Mouse (Mus musculus): Measurements from ENCODE around the gene Zfp109.
"Not testable (repeated sequence)": the region's sequence is repeated elsewhere in the genome, so short reads cannot be mapped to it uniquely, and the experiment has no call there.

The Zfp109 gene

GRCm38 (mm10) chr7:24237040-24237791, at the start of gene Zfp109:
Zfp109 (minus strand) TSS chr7:24237560.
- DNase-seq (ENCODE audit: low spot score), result peak; percentile 50

- no peak for DNase-seq (ENCODE audit: low spot score)
Measured at GRCm38 (mm10) chr7:24286916-24287315, 49.6 kb upstream of the Zfp109 start.

GRCm38 (mm10) chr7:24286090-24286489, 48.7 kb upstream of the Zfp109 start:
- no peak for DNase-seq (ENCODE audit: low spot score)

DNA sequence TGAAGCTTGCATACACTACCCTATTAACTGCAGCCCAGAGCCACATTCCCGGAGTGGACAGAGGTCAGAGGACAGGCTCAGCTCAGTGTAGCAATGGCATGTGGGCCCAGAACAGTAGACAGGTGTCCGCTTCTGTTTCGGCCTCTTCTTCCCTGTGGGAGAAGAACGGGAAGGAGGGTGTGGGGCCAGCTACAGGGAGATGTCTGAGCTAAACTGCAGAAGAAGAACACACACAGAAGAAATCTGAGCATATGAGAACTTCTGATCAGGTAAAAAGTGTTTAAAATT, 43.4 kb upstream of the Zfp109 start:
- no peak for DNase-seq (ENCODE audit: low spot score)

GRCm38 (mm10) chr7:24280031-24280857, 42.9 kb upstream of the Zfp109 start:
- no peak for DNase-seq (ENCODE audit: low spot score)

GRCm38 (mm10) chr7:24278771-24279170, 41.4 kb upstream of the Zfp109 start:
- not testable (repeated sequence) for DNase-seq (ENCODE audit: low spot score)

- no peak for DNase-seq (ENCODE audit: low spot score)
Measured at GRCm38 (mm10) chr7:24274456-24274855, 37.1 kb upstream of the Zfp109 start.

- DNase-seq (ENCODE audit: low spot score), result no peak
Measured at GRCm38 (mm10) chr7:24271191-24271590, 33.8 kb upstream of the Zfp109 start.

DNA sequence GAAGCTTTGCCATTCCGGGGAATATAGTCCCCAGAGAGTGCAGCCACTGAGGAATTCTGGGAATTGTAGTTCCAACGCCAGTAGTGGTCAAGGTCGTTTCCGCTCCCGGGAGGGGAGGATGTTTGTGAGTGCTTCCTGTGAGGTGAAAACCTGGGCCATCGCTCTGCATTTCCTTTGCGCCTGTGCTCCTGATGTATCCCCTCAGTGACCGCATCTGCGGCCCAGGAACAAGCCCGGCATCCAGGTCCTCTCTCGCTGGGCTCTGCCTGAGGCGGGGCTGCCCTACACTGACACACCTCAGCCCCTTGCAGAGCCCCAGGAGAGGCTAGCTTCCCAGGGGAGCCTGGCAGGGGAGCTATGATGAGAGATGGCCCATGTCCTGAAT, 32.9 kb upstream of the Zfp109 start, which contains the start of gene Zfp93:
TSS of gene Zfp93 (plus strand) at position 133 of the 385 bp plus-strand sequence.
- peak; percentile 69 for DNase-seq (ENCODE audit: low spot score)

GRCm38 (mm10) chr7:24269667-24270287, 32.4 kb upstream of the Zfp109 start:
- no peak for DNase-seq (ENCODE audit: low spot score)

DNA sequence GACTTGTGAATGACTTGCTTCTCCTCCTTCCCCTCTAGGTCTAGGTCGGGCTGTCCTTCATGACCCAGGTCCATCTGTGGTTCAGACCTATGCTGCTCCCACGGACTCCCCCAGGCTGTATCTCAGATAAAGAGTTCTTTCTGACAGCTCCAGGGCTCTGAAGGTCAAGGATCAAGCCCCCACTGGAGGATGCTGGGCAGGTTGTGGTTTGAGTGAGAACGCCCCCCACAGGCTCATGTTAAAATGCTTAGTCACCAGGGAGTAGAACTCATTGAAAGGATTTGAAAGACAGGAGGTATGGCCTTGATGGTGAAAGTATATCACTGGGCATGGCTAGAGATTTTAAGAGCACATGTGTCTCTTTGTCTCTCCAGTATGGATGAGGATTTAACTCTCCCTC, 31.9 kb upstream of the Zfp109 start:
- DNase-seq (ENCODE audit: low spot score), result no peak

DNA sequence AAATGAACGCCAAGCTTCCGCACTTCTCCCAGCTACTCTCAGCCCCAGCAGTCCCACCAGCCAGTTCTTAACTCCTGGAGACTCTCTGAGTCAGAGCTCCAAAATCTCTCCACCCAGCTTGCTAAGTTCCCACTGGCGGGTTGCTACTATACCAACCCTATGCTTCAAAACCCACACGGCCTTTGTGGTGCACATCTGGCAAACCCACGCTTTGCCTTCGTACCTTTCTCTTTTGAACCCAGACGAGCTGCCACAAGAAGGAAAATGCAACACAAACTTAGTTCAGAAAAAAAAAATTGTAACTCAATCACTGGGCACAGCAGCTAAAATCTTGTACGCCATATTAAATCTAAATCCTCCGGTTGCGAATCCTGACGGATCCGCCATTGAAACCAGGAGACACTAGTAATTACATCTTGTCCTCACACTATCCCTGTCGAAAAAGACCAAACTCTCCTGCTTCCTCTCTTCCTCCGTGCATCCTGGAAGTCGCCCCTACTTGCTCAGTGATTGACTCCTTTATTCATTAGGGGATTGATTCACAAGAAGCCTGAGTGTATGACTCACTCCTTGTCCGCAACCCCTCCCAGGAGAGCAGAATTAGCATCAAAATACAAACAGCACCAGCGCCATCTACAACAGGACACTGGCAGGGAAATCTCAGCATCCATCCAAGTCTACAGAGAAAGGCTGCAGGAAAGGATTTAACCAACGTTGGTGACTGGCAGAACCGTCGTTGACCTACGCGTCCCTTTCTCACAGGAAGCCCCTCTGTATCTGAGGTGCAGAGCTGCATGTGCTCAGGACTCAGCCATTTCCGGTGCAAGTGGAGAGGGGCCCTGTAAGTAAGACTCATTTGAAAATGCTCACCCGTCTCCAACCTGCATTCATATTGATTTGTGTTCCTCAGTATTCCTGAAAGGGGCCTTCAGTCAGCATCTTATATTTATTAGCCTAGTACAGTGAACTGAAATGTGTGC, 31.1 kb upstream of the Zfp109 start:
- DNase-seq (ENCODE audit: low spot score), result peak; percentile 7

GRCm38 (mm10) chr7:24260000-24260312, 22.6 kb upstream of the Zfp109 start:
- DNase-seq (ENCODE audit: low spot score), result no peak

DNA sequence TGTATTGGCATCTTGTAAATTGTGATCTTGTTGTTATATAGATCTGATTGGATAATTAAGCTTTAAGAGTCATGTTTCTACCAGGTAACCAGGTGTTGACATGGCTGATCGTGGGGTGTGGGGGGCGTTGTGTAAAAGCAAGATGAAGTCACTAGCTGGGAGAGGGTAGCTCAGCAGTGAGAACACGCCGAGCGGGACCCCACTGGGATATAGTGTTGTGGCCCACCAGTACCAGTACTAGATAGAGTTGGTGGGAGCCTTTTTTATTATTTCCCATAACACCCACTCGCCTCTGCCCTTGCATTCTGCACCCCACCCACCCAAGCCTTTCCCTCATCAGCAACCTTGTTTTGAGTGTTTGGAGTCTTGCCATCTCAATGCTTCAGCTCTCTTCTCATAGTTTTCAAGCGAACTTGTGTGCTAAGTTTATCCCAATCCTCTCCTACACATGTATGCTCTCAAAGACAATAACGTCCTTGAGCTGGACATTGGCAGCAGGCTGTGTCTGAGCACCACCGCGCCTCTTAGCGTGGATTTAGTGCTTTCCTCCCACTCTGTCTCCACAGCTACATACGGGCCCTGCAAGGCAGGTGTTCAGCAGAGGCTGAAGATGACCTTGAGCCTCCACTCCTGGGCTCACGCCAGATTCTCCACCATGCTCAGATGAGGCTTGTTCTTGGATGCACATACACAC, 22.1 kb upstream of the Zfp109 start:
- no peak for DNase-seq (ENCODE audit: low spot score)

- peak; percentile 26 for DNase-seq (ENCODE audit: low spot score)
Measured at GRCm38 (mm10) chr7:24254633-24255474, 17.5 kb upstream of the Zfp109 start, which contains the start of gene Zfp108. Zfp108 (plus strand) TSS chr7:24254794.

DNA sequence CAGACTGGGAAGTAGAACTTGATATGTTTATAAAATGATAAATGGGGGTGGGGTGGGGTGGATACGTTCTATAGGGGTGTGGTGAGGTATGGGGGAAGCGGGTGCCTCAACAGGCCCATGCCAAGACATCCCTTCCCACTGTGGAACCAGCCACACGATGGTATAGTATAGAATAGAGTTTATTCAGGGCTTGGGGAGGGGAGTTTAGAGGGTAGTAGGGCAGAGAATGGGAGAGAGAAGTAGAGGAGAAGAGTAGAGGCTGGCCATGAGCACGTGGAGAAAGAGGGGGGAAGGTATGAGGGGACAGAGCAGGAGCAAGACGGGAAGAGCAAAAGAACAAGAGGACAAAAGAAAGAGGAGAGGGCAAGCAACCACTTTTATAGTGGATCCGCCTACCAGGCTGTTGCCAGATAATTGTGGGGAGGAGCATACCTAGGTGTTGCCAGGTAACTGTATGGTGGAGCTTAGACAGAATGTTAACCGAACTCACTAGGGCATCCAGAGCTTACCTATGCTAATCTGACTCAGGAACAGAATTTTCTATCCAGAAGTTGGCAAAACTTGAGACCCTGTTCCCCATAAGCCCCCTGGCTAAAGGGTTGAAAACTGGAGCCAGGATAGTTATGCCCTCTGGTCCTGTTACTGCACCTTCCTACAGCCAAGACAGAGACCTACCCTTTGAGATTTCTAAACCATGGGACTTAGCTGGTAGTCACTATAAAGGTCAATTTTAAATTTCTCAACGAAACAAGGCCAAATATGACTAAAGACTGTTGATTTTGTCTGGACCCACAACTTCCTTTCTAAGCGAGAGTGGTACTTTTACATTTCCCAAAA, 16.6 kb upstream of the Zfp109 start:
- no peak for DNase-seq (ENCODE audit: low spot score)

DNA sequence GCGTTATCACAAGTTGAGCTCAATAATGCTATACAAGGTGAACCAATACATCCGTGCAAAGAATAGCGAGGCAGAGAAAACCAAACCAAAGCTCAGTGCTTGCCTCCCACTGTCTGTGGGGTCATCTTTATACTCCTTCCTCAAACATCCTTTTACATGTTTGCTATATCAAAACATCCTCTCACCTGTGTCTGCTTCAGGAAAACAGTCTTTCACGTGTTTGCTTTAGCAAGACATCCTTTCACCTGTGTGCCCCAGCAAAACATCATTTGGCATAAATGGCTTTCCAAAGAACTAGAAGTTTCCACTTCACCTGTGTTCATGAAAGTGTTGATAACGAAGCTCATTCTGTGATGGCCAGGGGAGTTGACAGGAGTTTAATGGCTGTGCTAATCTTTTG, 26.0 kb downstream of the Zfp109 start, which contains the start of gene Zfp111:
TSS of gene Zfp111 (minus strand) at position 101 of the 400 bp plus-strand sequence.
- DNase-seq (ENCODE audit: low spot score), result no peak

GRCm38 (mm10) chr7:24210296-24210695, 27.1 kb downstream of the Zfp109 start:
- no peak for DNase-seq (ENCODE audit: low spot score)

DNA sequence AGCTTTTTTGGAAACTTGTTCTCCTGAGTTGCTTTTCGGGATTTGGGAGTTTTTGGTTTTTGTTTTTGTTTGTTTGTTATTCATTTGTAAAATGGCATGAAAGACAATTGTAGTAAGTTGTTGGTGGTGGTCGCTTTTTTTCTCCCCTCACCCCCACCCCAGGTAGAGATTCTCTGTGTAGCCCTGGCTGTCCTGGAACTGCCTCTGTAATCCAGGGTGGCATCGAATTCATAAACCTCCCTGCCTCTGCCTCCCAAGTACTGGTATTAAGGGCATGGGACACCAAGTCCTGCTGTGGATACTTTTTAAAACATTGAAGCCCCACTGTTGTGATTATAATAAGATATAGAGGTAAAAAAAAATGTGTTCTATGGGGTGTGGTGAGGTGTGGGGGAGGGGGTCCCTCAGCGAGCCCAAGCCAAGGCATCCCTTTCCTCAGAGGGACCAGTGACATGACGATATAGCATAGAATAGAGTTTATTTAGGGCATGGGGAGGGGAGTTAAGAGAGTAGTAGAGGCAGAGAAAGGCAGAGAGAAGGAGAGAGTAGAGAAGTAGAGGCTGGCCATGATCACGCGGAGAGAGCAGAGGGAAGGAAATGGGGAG, 29.0 kb downstream of the Zfp109 start:
- no peak for DNase-seq (ENCODE audit: low spot score)
